Mouse (Mus musculus) heart, adult 2 months (tissue): ENCODE measurements around the gene Rap1gap2.

Source experiments
- CTCF ChIP-seq: fragments of 200-600 bp; IDR thresholded peaks from 2 replicates; pipeline ENCODE4 v1.8.1; 2022; ENCODE audit warnings: antibody characterized with exemption, mild to moderate bottlenecking, moderate library complexity
- EP300 ChIP-seq: fragments of 200-500 bp; IDR thresholded peaks from 2 replicates; pipeline ENCODE4 v1.6.1; 2011; ENCODE audit warnings: low read depth, low read length, control low read depth; ENCODE audit not compliant: insufficient read depth

- TF ChIP-seq EP300: no peak
- no peak for TF ChIP-seq CTCF
Observed at GRCm38 (mm10) chr11:74392903-74393302, 217.8 kb downstream of the Rap1gap2 start.
